Mouse (Mus musculus) mature B cell (primary cell): Measurements from ENCODE around the gene Gse1.

Source experiments
- in situ Hi-C: fragments of 300-500 bp; cut with MboI; formaldehyde crosslinking; loops from 2 replicates; pipeline ENCODE4 v1.14.3; 2019

Gse1 gene

GRCm38 (mm10) chr8:120482015-120482689 lies 253.9 kb downstream of the Gse1 start:
- in situ Hi-C loops = no loop called here

- in situ Hi-C loops = no loop called here
These were observed 256.2 kb downstream of the Gse1 start for GRCm38 (mm10) chr8:120484460-120484859.

GRCm38 (mm10) chr8:120485116-120485515 lies 256.9 kb downstream of the Gse1 start:
- in situ Hi-C loops = loop anchor here (5.0 kb wide), 1 partner anchor 52 kb away; no protein-coding TSS in a partner anchor

GRCm38 (mm10) chr8:120485551-120486476 lies 257.6 kb downstream of the Gse1 start:
- in situ Hi-C loops = loop anchor here (5.0 kb wide), 1 partner anchor 51 kb away; no protein-coding TSS in a partner anchor

- in situ Hi-C loops = loop anchor here (5.0 kb wide), 1 partner anchor 51 kb away; no protein-coding TSS in a partner anchor
These were observed 258.5 kb downstream of the Gse1 start for GRCm38 (mm10) chr8:120486477-120487376.

- in situ Hi-C loops = loop anchor here (5.0 kb wide), 1 partner anchor 50 kb away; no protein-coding TSS in a partner anchor
These were observed 259.1 kb downstream of the Gse1 start for GRCm38 (mm10) chr8:120487377-120487728.

GRCm38 (mm10) chr8:120487729-120488510 lies 259.7 kb downstream of the Gse1 start:
- in situ Hi-C loops = loop anchor here (5.0 kb wide), 1 partner anchor 49 kb away; no protein-coding TSS in a partner anchor

- in situ Hi-C loops = loop anchor here (5.0 kb wide), 1 partner anchor 49 kb away; no protein-coding TSS in a partner anchor
These were observed 260.4 kb downstream of the Gse1 start for GRCm38 (mm10) chr8:120488636-120489131.

- in situ Hi-C loops = loop anchor here (5.0 kb wide), 1 partner anchor 48 kb away; no protein-coding TSS in a partner anchor
These were observed 261.0 kb downstream of the Gse1 start for GRCm38 (mm10) chr8:120489142-120489754.

- in situ Hi-C loops = loop anchor here (5.0 kb wide), 1 partner anchor 47 kb away; no protein-coding TSS in a partner anchor
These were observed 261.6 kb downstream of the Gse1 start for GRCm38 (mm10) chr8:120489771-120490281.

GRCm38 (mm10) chr8:120490354-120491141 lies 262.3 kb downstream of the Gse1 start:
- in situ Hi-C loops = no loop called here

- in situ Hi-C loops = no loop called here
These were observed 263.0 kb downstream of the Gse1 start for GRCm38 (mm10) chr8:120491166-120491793.

- in situ Hi-C loops = no loop called here
These were observed 264.1 kb downstream of the Gse1 start for GRCm38 (mm10) chr8:120492193-120492880.

GRCm38 (mm10) chr8:120492881-120493220 lies 264.6 kb downstream of the Gse1 start:
- in situ Hi-C loops = no loop called here

GRCm38 (mm10) chr8:120493508-120494464 lies 265.5 kb downstream of the Gse1 start:
- in situ Hi-C loops = no loop called here

- in situ Hi-C loops = no loop called here
These were observed 266.6 kb downstream of the Gse1 start for GRCm38 (mm10) chr8:120494903-120495302.

GRCm38 (mm10) chr8:120495461-120495860 lies 267.2 kb downstream of the Gse1 start:
- in situ Hi-C loops = no loop called here
